Mouse (Mus musculus): ENCODE measurements around the gene Dnase2a. TPM values are rescaled to one million over a fixed set of nuclear protein-coding genes. Genes with fewer than 3 reads are reported as not detected.

Gene Dnase2a
- polyA plus RNA-seq, 1 experiment from 2014 or later, result 4.3 TPM

- peaks cover 76% of the 10 kb centered on the region for H3K27me3 ChIP-seq
- H3K4me1 ChIP-seq (replicated peaks), result peaks cover 15% of the 10 kb centered on the region
- no peak overlapping the region for H3K27ac ChIP-seq
- no peak overlapping the region for H3K4me3 ChIP-seq
- H3K4me2 ChIP-seq, result no peak overlapping the region
- H3K36me3 ChIP-seq, result no peaks in the 10 kb centered on the region
- no peak overlapping the region for H3K9ac ChIP-seq
- no peak for ATAC-seq (replicated peaks; ENCODE audit: insufficient number of reproducible peaks, insufficient read depth, low FRiP score, low read depth)
- H3K9me3 ChIP-seq (replicated peaks), result no peaks in the 10 kb centered on the region
- 21% methylated on average over 4 of the region's 4 CpGs for WGBS
These were observed 35.3 kb downstream of the Dnase2a start for GRCm38 (mm10) chr8:84943699-84944098.

DNA sequence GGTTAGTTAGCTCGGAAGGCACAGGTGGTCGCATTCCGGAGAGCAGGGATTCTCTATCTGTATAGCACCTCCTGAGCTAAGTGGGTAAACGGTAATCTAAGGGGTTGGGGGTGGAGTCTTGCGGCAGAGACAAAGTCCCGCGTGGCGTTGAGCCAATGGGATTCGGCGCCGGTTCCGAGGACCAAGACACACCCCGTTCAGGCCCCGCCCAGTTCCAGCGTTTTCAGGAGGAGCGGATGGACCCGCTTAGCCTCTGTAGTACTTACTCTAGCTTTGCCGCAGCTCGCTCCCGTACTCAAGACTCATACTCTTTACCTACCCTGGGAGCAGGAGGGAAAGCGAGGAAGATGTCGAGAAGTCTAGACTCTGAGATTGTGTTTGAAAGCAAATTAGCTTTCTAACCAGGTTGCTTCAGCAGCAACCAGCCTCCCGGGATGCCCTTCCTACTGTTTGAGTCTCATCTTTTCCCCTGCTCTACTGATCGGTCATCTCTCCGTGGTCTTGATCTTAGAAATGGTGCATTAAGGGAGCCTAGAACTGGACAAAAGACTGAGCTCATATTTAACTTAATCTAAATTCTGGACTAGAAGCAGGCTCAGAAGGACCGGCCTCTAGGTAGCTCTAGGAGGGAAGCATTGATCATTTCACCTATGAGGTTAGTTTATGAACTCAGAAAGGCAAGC is 36.3 kb downstream of the Dnase2a start:
- H3K4me3 ChIP-seq, result peak overlapping the region; percentile 10; the same call in 1 of the 2 replicates
- H3K9ac ChIP-seq, result no peak overlapping the region
- H3K27me3 ChIP-seq, result peaks cover 70% of the 10 kb centered on the region
- H3K27ac ChIP-seq, result no peak overlapping the region
- H3K4me1 ChIP-seq (replicated peaks), result peaks cover 15% of the 10 kb centered on the region
- H3K9me3 ChIP-seq (replicated peaks), result no peaks in the 10 kb centered on the region
- ATAC-seq (replicated peaks; ENCODE audit: insufficient number of reproducible peaks, insufficient read depth, low FRiP score, low read depth), result 0 out of 2 replicates have a peak, but pooled peaks have one; percentile 8
- 4% methylated on average over 26 of the region's 26 CpGs for WGBS
- no peak overlapping the region for H3K4me2 ChIP-seq
- H3K36me3 ChIP-seq, result no peaks in the 10 kb centered on the region

GRCm38 (mm10) chr8:84945235-84945632 is 36.9 kb downstream of the Dnase2a start:
- Histone ChIP-seq H3K9ac (no peak overlapping the region), H3K4me1 (replicated peaks) (peaks cover 15% of the 10 kb centered on the region), H3K27ac (no peak overlapping the region), H3K9me3 (replicated peaks) (no peaks in the 10 kb centered on the region), H3K4me2 (peak overlapping the region; percentile 63; the same call in 1 of the 2 replicates), H3K4me3 (peak overlapping the region; percentile 43), H3K27me3 (peaks cover 75% of the 10 kb centered on the region), H3K36me3 (no peaks in the 10 kb centered on the region)
- 5% methylated on average over 11 of the region's 11 CpGs for WGBS
- peak; percentile 29; the same call in 1 of the 2 replicates for ATAC-seq (replicated peaks; ENCODE audit: insufficient number of reproducible peaks, insufficient read depth, low FRiP score, low read depth)

GRCm38 (mm10) chr8:84945633-84946527 is 37.5 kb downstream of the Dnase2a start:
- ATAC-seq (replicated peaks; ENCODE audit: insufficient number of reproducible peaks, insufficient read depth, low FRiP score, low read depth), result peak; percentile 30; the same call in 1 of the 2 replicates
- Histone ChIP-seq H3K27ac (no peak overlapping the region), H3K27me3 (peaks cover 82% of the 10 kb centered on the region), H3K9me3 (replicated peaks) (no peaks in the 10 kb centered on the region), H3K4me3 (peak overlapping the region; percentile 43), H3K9ac (no peak overlapping the region), H3K4me1 (replicated peaks) (peaks cover 15% of the 10 kb centered on the region), H3K4me2 (peak overlapping the region; percentile 63), H3K36me3 (no peaks in the 10 kb centered on the region)
- WGBS, result under 1% methylated on average over 59 of the region's 67 CpGs

- Histone ChIP-seq H3K9ac (no peak within 1 kb of the TSS), H3K4me1 (replicated peaks) (peaks cover 15% of the 10 kb centered on the region), H3K4me3 (peak within 1 kb of the TSS; percentile 43), H3K36me3 (no peaks in the 10 kb centered on the region), H3K27me3 (peaks cover 84% of the 10 kb centered on the region), H3K4me2 (peak within 1 kb of the TSS; percentile 63), H3K27ac (no peak within 1 kb of the TSS), H3K9me3 (replicated peaks) (no peaks in the 10 kb centered on the region)
- WGBS, result 10% methylated on average over 17 of the region's 17 CpGs
- 0 out of 2 replicates have a peak, but pooled peaks have one; percentile 11 for ATAC-seq (replicated peaks; ENCODE audit: insufficient number of reproducible peaks, insufficient read depth, low FRiP score, low read depth)
These were observed 38.3 kb downstream of the Dnase2a start, which contains the start of gene Rtbdn for GRCm38 (mm10) chr8:84946528-84947240. TSS of gene Rtbdn (plus strand) at chr8:84946991.

DNA sequence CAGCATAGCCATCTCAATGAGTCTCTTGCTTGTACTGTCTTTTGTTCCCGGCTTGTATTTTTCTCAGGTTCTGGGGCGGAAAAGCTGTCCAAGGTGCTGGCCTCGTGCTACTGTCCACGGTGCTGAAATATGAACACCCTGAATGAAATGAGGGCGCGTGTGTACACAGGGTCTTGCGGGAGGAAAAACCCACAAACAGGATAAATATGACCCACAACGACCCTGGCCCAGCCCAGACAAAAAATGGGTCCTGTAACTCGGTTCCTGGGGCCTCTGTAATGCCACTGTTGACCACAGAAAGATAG is 38.8 kb downstream of the Dnase2a start:
- 13% methylated on average over 9 of the region's 9 CpGs for WGBS
- H3K27ac ChIP-seq, result no peak overlapping the region
- H3K4me3 ChIP-seq, result no peak overlapping the region
- no peak overlapping the region for H3K4me2 ChIP-seq
- no peaks in the 10 kb centered on the region for H3K36me3 ChIP-seq
- 0 out of 2 replicates have a peak, but pooled peaks have one; percentile 21 for ATAC-seq (replicated peaks; ENCODE audit: insufficient number of reproducible peaks, insufficient read depth, low FRiP score, low read depth)
- H3K4me1 ChIP-seq (replicated peaks), result peaks cover 15% of the 10 kb centered on the region
- H3K27me3 ChIP-seq, result peaks cover 85% of the 10 kb centered on the region
- no peaks in the 10 kb centered on the region for H3K9me3 ChIP-seq (replicated peaks)
- H3K9ac ChIP-seq, result no peak overlapping the region

- Histone ChIP-seq H3K36me3 (no peaks in the 10 kb centered on the region), H3K4me2 (no peak overlapping the region), H3K9ac (no peak overlapping the region), H3K4me1 (replicated peaks) (peaks cover 16% of the 10 kb centered on the region), H3K27ac (no peak overlapping the region), H3K27me3 (peaks cover 72% of the 10 kb centered on the region), H3K9me3 (replicated peaks) (no peaks in the 10 kb centered on the region), H3K4me3 (no peak overlapping the region)
- WGBS, result 17% methylated on average over 12 of the region's 12 CpGs
- ATAC-seq (replicated peaks; ENCODE audit: insufficient number of reproducible peaks, insufficient read depth, low FRiP score, low read depth), result no peak
These were observed 41.4 kb downstream of the Dnase2a start for GRCm38 (mm10) chr8:84949753-84950152.

DNA sequence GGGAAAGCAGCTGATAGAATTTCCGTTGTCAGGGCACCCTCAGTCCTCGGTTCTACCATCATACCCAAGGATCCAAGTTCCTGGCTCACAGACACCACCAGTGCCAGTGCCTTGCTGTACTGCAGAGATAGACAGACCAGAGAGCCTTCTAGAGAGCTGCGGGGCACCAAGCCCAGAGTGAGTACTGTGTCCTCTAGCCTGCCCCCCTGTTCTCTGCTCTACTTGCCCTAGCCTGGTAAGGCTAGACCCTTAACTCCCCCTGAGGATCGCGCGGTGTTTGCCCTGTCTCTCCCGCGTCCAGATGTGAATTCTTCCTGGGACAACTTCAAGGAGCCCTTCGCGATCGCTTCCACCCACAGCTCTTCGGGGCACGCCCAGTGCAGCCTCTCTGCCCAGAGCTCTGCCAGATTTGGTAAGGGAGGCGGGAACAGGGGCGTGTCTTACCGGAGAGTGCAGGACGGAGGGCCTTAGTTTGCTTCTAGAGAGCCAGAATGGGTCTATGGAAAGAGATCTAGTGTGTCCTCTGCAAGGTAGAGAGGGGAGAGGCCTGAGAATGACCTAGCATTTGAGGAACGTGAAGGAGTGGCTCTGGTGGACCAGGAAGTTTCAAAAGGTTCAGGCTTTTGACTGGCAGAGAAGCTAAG is 44.4 kb downstream of the Dnase2a start:
- Histone ChIP-seq H3K27ac (no peak overlapping the region), H3K4me3 (0 out of 2 replicates have a peak overlapping the region, but pooled peaks have one; percentile 15), H3K9me3 (replicated peaks) (no peaks in the 10 kb centered on the region), H3K27me3 (peaks cover 44% of the 10 kb centered on the region), H3K4me2 (peak overlapping the region; percentile 47), H3K9ac (no peak overlapping the region), H3K36me3 (peaks cover 3% of the 10 kb centered on the region), H3K4me1 (replicated peaks) (peaks cover 6% of the 10 kb centered on the region)
- 7% methylated on average over 18 of the region's 18 CpGs for WGBS
- ATAC-seq (replicated peaks; ENCODE audit: insufficient number of reproducible peaks, insufficient read depth, low FRiP score, low read depth), result 0 out of 2 replicates have a peak, but pooled peaks have one; percentile 27

- H3K4me2 ChIP-seq, result no peak overlapping the region
- H3K4me1 ChIP-seq (replicated peaks), result peaks cover 13% of the 10 kb centered on the region
- no peak overlapping the region for H3K9ac ChIP-seq
- peaks cover 12% of the 10 kb centered on the region for H3K27me3 ChIP-seq
- WGBS, result 56% methylated on average over 2 of the region's 2 CpGs
- no peaks in the 10 kb centered on the region for H3K9me3 ChIP-seq (replicated peaks)
- peaks cover 10% of the 10 kb centered on the region for H3K36me3 ChIP-seq
- H3K4me3 ChIP-seq, result no peak overlapping the region
- no peak overlapping the region for H3K27ac ChIP-seq
- no peak for ATAC-seq (replicated peaks; ENCODE audit: insufficient number of reproducible peaks, insufficient read depth, low FRiP score, low read depth)
These were observed 48.4 kb downstream of the Dnase2a start for GRCm38 (mm10) chr8:84956768-84957167.

GRCm38 (mm10) chr8:84959811-84960210 is 51.5 kb downstream of the Dnase2a start:
- H3K4me3 ChIP-seq, result no peak overlapping the region
- H3K4me1 ChIP-seq (replicated peaks), result peaks cover 9% of the 10 kb centered on the region
- peak overlapping the region; percentile 30; the same call in 1 of the 2 replicates for H3K27ac ChIP-seq
- H3K9ac ChIP-seq, result no peak overlapping the region
- no peaks in the 10 kb centered on the region for H3K9me3 ChIP-seq (replicated peaks)
- H3K36me3 ChIP-seq, result peaks cover 10% of the 10 kb centered on the region
- no peak for ATAC-seq (replicated peaks; ENCODE audit: insufficient number of reproducible peaks, insufficient read depth, low FRiP score, low read depth)
- H3K27me3 ChIP-seq, result no peaks in the 10 kb centered on the region
- 72% methylated on average over 7 of the region's 7 CpGs for WGBS
- no peak overlapping the region for H3K4me2 ChIP-seq
